Mouse (Mus musculus) spleen, adult 2 months (tissue): Measurements from ENCODE around the gene Tet2. TPM values are rescaled to one million over a fixed set of nuclear protein-coding genes. Genes with fewer than 3 reads are reported as not detected.

Experiments used
- DNase-seq, 2 experiments: peaks; one replicate each; pipeline versions ENCODE4 v3.0.0 to v3.0.0-alpha.2; 2012 to 2021; ENCODE audit warnings: low spot score in 2 of 2, low read depth in 1 of 2
- H3K27ac ChIP-seq: fragments of 200-500 bp; 2 replicates; pipeline ENCODE4 v1.5.1; 2012; ENCODE audit warnings: low read length, inconsistent platforms; ENCODE audit not compliant: insufficient read depth
- H3K27me3 ChIP-seq: fragments of 200-500 bp; 2 replicates; pipeline ENCODE4 v1.6.1; 2012; ENCODE audit warnings: mild to moderate bottlenecking, moderate library complexity, low read length, inconsistent platforms; ENCODE audit not compliant: control insufficient read depth, insufficient read depth
- H3K36me3 ChIP-seq: fragments of 200-500 bp; 2 replicates; pipeline ENCODE4 v1.6.1; 2012; ENCODE audit warnings: mild to moderate bottlenecking, low read length, inconsistent platforms; ENCODE audit not compliant: control insufficient read depth, insufficient read depth
- H3K4me1 ChIP-seq: fragments of 200-500 bp; 2 replicates; pipeline ENCODE4 v1.6.1; 2011; ENCODE audit warnings: inconsistent platforms; ENCODE audit not compliant: control insufficient read depth, insufficient read depth, insufficient read length
- H3K4me3 ChIP-seq: fragments of 200-500 bp; 2 replicates; pipeline ENCODE4 v1.5.1; 2011; ENCODE audit warnings: mild to moderate bottlenecking, inconsistent platforms; ENCODE audit not compliant: insufficient read depth, insufficient read length; ENCODE audit errors: extremely low read depth
- CTCF ChIP-seq: fragments of 200-500 bp; IDR thresholded peaks from 2 replicates; pipeline ENCODE4 v1.5.1; 2011; ENCODE audit warnings: mild to moderate bottlenecking, inconsistent platforms; ENCODE audit not compliant: insufficient read depth, insufficient read length, insufficient replicate concordance; ENCODE audit errors: extremely low read depth
- POLR2A ChIP-seq: fragments of 200-500 bp; IDR thresholded peaks from 2 replicates; pipeline ENCODE4 v1.6.1; 2011; ENCODE audit warnings: low read depth, low read length, inconsistent platforms
- WGBS: fragments of 180-500 bp; shearing (Covaris S2); methylation state at CpG from one replicate; pipeline ENCODE4 v1.1.7; 2018; 5-methylcytosine and 5-hydroxymethylcytosine counted together
- polyA plus RNA-seq: library from polyadenylated mRNA; depleted of rRNA; stranded (reverse); fragments of >200 nt; gene quantifications from 2 replicates; pipeline ENCODE4 v1.2.3, GENCODE M21; 2012

Tet2 gene
- polyA plus RNA-seq, 1 experiment = 10.5 TPM

DNA sequence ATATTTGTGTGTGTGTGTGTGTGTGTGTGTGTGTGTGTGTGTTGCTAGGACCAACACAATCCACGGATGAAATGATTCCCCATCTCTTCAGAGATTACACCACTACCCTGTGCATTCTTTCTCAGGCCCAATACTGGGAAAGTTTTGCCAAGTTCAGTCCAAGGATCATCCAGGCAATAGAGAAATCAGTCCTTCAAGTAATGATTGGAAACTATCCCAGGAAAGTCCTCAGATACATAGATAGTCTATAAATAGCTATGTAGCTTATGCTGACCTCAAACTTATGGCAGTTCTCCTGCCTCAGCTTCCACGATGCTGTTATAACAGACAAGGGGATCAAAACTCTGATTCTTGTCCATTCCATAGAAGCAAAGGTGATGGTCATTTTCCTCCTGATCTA is 13.8 kb downstream of the Tet2 start:
- H3K4me1 ChIP-seq = peaks cover 3% of the 10 kb centered on the region; the same call in 1 of the 2 replicates
- TF ChIP-seq CTCF (no peak), POLR2A (no peak)
- H3K4me3 ChIP-seq = no peak overlapping the region
- H3K27me3 ChIP-seq = no peaks in the 10 kb centered on the region
- 66% methylated on average over 2 of the region's 2 CpGs for WGBS
- DNase-seq = no peak
- no peaks in the 10 kb centered on the region for H3K36me3 ChIP-seq
- H3K27ac ChIP-seq = no peak overlapping the region

DNA sequence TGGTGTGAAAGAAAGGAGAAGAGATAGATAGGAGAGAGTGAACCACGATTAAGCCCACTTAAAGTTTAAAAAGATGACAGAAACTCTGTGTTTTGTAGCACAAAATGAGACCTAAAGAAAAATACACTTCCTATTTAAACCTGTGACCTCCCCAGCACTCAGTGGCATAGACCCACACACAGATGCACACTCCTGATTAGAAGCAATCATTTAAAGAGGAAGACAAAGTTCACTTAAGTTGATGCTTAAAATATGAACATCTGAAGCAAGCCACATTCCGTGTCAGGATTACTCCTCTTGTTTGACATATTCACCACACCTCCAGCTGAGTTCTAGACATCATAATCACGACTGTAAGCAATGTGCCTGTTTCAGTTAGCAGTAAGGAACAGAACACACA is 14.3 kb downstream of the Tet2 start:
- H3K27ac ChIP-seq = no peak overlapping the region
- no peak for DNase-seq
- no peaks in the 10 kb centered on the region for H3K36me3 ChIP-seq
- no peak for TF ChIP-seq POLR2A
- no peak for TF ChIP-seq CTCF
- H3K4me1 ChIP-seq = peaks cover 4% of the 10 kb centered on the region; the same call in 1 of the 2 replicates
- H3K27me3 ChIP-seq = no peaks in the 10 kb centered on the region
- H3K4me3 ChIP-seq = no peak overlapping the region
- WGBS = 17% methylated on average over 3 of the region's 3 CpGs

DNA sequence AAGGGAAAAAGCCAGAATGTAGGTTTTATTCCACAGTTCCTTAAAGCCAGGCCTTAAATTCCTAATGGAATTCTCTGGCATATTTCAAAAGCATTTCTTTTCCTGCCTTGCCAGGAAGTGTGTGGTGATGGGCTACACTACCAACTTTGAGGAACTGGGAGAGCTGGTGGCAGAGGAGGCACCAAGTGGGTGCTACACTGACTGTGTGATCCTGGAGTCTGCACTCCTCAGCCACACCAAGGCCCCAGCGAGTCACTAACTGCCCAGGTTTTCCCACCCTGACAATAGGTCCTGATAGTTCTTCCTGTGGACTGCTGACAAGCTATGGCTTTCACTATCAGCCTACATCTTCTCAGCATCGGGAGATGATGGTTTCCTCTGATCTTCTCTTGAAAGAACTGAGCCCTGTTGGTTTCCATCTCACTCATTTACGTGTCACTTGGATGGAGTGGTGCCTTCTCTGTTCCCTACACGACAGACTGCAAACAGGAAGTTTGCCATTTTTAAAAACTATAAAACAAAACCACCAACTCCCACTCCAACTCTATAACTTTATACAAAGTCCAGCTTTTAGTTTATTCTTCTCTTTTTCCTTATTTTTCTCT is 18.7 kb downstream of the Tet2 start:
- H3K27ac ChIP-seq = no peak overlapping the region

DNA sequence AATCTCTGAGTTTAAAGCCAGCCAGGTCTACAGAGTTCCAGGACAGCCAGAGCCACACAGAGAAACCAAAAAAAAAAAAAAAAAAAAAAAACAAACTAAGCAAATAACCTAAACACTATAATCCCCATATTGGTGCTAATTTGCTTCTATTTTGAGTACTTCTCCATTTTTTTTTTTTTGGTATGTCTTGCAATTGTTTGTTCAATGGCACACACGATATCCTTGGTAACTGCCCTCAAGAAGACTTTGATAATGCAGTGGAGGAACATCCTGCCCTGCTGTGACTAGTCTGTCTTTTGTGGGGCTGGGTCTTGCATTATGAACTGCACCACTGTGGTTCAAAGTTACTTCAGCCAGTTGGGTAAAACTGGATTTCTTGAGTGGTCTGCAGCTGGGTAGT is 19.4 kb downstream of the Tet2 start:
- no peaks in the 10 kb centered on the region for H3K36me3 ChIP-seq
- TF ChIP-seq POLR2A (no peak), CTCF (no peak)
- WGBS = 12% methylated on average over 1 of the region's 1 CpGs
- no peaks in the 10 kb centered on the region for H3K27me3 ChIP-seq
- H3K4me3 ChIP-seq = no peak overlapping the region
- peaks cover 4% of the 10 kb centered on the region for H3K4me1 ChIP-seq
- no peak for DNase-seq
- H3K27ac ChIP-seq = no peak overlapping the region

More for the DNA sequence above, 18.7 kb downstream of the Tet2 start:
- Histone ChIP-seq H3K27me3 (no peaks in the 10 kb centered on the region), H3K4me3 (no peak overlapping the region), H3K4me1 (peaks cover 4% of the 10 kb centered on the region; the same call in 1 of the 2 replicates), H3K36me3 (no peaks in the 10 kb centered on the region)
- DNase-seq = no peak
- 41% methylated on average over 4 of the region's 4 CpGs for WGBS
- TF ChIP-seq CTCF = no peak
- TF ChIP-seq POLR2A = no peak

DNA sequence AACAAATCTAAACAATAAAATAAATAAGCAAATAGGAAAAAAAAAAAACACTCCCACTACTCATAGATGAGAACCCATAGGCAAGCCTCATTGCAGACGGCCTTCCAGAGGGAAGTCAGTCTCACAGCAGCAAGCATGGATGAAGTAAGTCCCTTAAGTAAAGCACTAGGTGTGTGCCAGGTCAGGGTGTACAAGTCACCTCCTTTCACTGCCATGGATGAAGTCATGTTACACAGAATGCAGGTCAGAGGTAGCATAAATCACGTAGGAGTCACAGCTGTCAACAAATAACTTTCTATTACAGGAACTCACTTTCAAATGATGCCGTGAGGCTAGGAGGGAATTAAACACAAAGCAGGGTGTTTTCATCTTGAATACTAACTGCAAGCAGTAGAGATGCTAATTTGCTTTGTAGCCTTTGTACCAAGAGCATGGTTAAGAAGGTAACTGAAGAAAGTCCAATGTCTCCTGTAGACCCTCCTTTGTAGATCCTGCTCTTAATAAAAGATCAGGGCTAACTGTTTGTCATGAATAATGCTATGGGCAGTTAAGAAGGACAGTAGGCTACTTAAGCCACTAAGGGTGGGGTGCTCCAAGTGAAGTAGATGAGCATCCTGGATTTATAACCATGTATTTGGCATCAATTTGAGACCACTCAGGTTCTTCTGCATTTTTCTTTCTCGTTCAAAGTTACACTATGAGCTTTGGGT is 20.4 kb downstream of the Tet2 start:
- DNase-seq = no peak
- Histone ChIP-seq H3K4me3 (no peak overlapping the region), H3K4me1 (peaks cover 7% of the 10 kb centered on the region), H3K36me3 (no peaks in the 10 kb centered on the region), H3K27ac (no peak overlapping the region), H3K27me3 (no peaks in the 10 kb centered on the region)
- TF ChIP-seq POLR2A = no peak
- TF ChIP-seq CTCF = no peak
- WGBS = 84% methylated on average over 4 of the region's 4 CpGs

DNA sequence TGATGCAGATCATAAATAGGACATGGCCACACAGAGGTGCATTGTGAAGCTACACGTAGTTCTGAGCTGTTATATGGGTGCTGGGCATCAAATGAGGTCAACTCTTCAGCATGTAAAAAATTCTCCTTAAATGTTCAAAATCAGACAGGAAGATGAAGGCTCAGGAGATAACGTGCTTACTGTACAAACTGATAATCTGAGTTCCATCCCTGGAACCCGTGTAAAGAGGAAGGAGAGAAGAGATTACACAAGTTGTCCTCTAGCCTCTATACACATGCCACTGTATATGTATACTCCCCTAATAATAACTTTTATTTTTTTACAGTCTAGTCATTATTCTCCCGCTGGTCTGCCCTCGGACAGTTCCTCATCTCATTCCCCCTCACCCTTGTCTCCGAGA is 21.7 kb downstream of the Tet2 start:
- WGBS = 79% methylated on average over 6 of the region's 6 CpGs
- no peak overlapping the region for H3K4me3 ChIP-seq
- DNase-seq = no peak
- TF ChIP-seq POLR2A = no peak
- TF ChIP-seq CTCF = no peak
- H3K36me3 ChIP-seq = no peaks in the 10 kb centered on the region
- no peak overlapping the region for H3K27ac ChIP-seq
- no peaks in the 10 kb centered on the region for H3K27me3 ChIP-seq
- peaks cover 7% of the 10 kb centered on the region for H3K4me1 ChIP-seq

DNA sequence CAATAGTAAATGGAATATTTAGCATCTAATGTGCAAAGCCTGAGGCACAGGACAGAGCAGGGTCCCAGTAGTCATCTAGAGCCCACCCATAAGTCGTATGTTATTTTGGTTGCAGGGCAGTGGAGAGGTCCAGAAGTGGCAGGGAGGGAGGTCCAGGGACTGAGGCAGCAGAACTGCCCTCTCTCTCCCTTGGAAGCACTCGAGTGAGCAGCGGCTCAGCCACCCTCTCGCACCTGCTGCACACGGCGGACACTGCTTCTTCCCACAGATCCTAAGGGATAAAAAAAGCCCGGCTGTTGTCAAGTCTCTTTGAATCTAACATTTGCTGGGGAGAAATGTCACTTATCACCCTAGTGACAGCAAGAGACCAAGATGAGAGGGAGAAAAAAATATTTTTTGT is 22.6 kb downstream of the Tet2 start:
- Histone ChIP-seq H3K27me3 (no peaks in the 10 kb centered on the region), H3K4me1 (peaks cover 7% of the 10 kb centered on the region), H3K36me3 (peaks cover 2% of the 10 kb centered on the region; the same call in 1 of the 2 replicates), H3K4me3 (no peak overlapping the region), H3K27ac (no peak overlapping the region)
- WGBS = 82% methylated on average over 7 of the region's 7 CpGs
- TF ChIP-seq CTCF = no peak
- no peak for TF ChIP-seq POLR2A
- no peak for DNase-seq
